ENCODE assay signal across 22 mouse cellular contexts in genomic region chr17:60804715-60805449, GRCm38 (mm10).
DNase-seq lines count a peak whose midpoint lies in the region; ATAC-seq lines count a peak whose summit lies in the region.
"Had no signal": no experiment of that assay in that cellular context is flagged by ENCODE, and none has a peak within 500 bp of the region (broad histone marks: within the 10 kb centered on the region; RNA-seq: fewer than 3 reads in every experiment).

No protein-coding gene starts in this region.

- peak; percentile 63; the same call in 1 of the 2 replicates for ATAC-seq in forebrain, embryonic 11.5 days (replicated peaks; ENCODE audit: low FRiP score)
- ATAC-seq in forebrain, embryonic 13.5 days = peak; percentile 70; the same call in 1 of the 2 replicates
- ATAC-seq: activated CD4-positive, CD25-positive, alpha-beta regulatory T cell, adult 4 months; inflammation-experienced regulatory T-cells, adult 6 months; intestine, postnatal 0 days; Patski had no signal

- WGBS in forebrain, embryonic 11.5 days = 35% methylated on average over 8 of the region's 8 CpGs
- WGBS in forebrain, embryonic 10.5 days = 53% methylated on average over 8 of the region's 8 CpGs
- 14% methylated on average over 8 of the region's 8 CpGs for WGBS in forebrain, embryonic 13.5 days
- WGBS in heart, embryonic 10.5 days = 73% methylated on average over 8 of the region's 8 CpGs

- DNase-seq in forebrain, embryonic 11.5 days (ENCODE audit: low spot score) = no peak
- DNase-seq in forebrain, embryonic 10.5 days (ENCODE audit: extremely low spot score, low spot score) = no peak
- peak; percentile 62 for DNase-seq in Muller cell, postnatal 12 days (ENCODE audit: inconsistent ontology term)
- DNase-seq in retina, embryonic 14.5 days (ENCODE audit: low spot score) = peak; percentile 69
- DNase-seq in heart, embryonic 10.5 days (ENCODE audit: low spot score) = no peak
- no peak for DNase-seq in adrenal gland, adult 18-20 months (ENCODE audit: low spot score in 2 of 2)
- DNase-seq: adrenal gland, adult 2 months; adrenal gland, postnatal 36 days; cerebellum, adult 11-12 months; cerebellum, adult 9-10 months; cerebellum, postnatal 25 days; gastrocnemius, postnatal 14 days; heart, adult 2 months had no signal

- H3K9me3 ChIP-seq in forebrain, embryonic 11.5 days (ENCODE audit: control insufficient read depth, low read length) = no peaks in the 10 kb centered on the region
- no peaks in the 10 kb centered on the region for H3K9me3 ChIP-seq in forebrain, embryonic 10.5 days
- no peaks in the 10 kb centered on the region; the same call in 1 of the 2 replicates for H3K9me3 ChIP-seq in forebrain, embryonic 13.5 days (replicated peaks)
- H3K9me3 ChIP-seq in heart, embryonic 10.5 days = no peaks in the 10 kb centered on the region
- H3K9me3 ChIP-seq: embryonic facial prominence, embryonic 13.5 days; hindbrain, embryonic 10.5 days; hindbrain, embryonic 15.5 days had no signal

- H3K27me3 ChIP-seq in forebrain, embryonic 11.5 days (ENCODE audit: control insufficient read depth, insufficient read depth, low read length) = no peaks in the 10 kb centered on the region
- H3K27me3 ChIP-seq in forebrain, embryonic 10.5 days (ENCODE audit: poor library complexity, severe bottlenecking) = no peaks in the 10 kb centered on the region
- H3K27me3 ChIP-seq in forebrain, embryonic 13.5 days = no peaks in the 10 kb centered on the region
- no peaks in the 10 kb centered on the region for H3K27me3 ChIP-seq in heart, embryonic 10.5 days (ENCODE audit: insufficient read depth, poor library complexity, severe bottlenecking)
- H3K27me3 ChIP-seq: embryonic facial prominence, embryonic 13.5 days; heart, embryonic 12.5 days; hindbrain, embryonic 15.5 days; Patski had no signal

- no peak overlapping the region for H3K4me2 ChIP-seq in forebrain, embryonic 11.5 days (ENCODE audit: low read depth, low read length, severe bottlenecking)
- no peak overlapping the region for H3K4me2 ChIP-seq in forebrain, embryonic 13.5 days
- H3K4me2 ChIP-seq: embryonic facial prominence, embryonic 13.5 days; heart, embryonic 12.5 days; hindbrain, embryonic 15.5 days had no signal

- H3K27ac ChIP-seq in forebrain, embryonic 11.5 days (ENCODE audit: low read depth, low read length) = no peak overlapping the region
- H3K27ac ChIP-seq in forebrain, embryonic 10.5 days = no peak overlapping the region
- H3K27ac ChIP-seq in forebrain, embryonic 13.5 days = no peak overlapping the region; the same call in 1 of the 2 replicates
- H3K27ac ChIP-seq in heart, embryonic 10.5 days = no peak overlapping the region
- H3K27ac ChIP-seq: embryonic facial prominence, embryonic 13.5 days; heart, adult 2 months; hindbrain, embryonic 10.5 days; hindbrain, embryonic 15.5 days had no signal

- no peaks in the 10 kb centered on the region for H3K36me3 ChIP-seq in forebrain, embryonic 11.5 days (ENCODE audit: control insufficient read depth, insufficient read depth, low read length)
- no peaks in the 10 kb centered on the region for H3K36me3 ChIP-seq in forebrain, embryonic 10.5 days (replicated peaks)
- H3K36me3 ChIP-seq in forebrain, embryonic 13.5 days (ENCODE audit: poor library complexity, severe bottlenecking) = no peaks in the 10 kb centered on the region
- no peaks in the 10 kb centered on the region for H3K36me3 ChIP-seq in heart, embryonic 10.5 days
- H3K36me3 ChIP-seq: embryonic facial prominence, embryonic 13.5 days; heart, embryonic 12.5 days; hindbrain, embryonic 10.5 days; hindbrain, embryonic 15.5 days had no signal

- H3K9ac ChIP-seq in forebrain, embryonic 11.5 days (ENCODE audit: low read length) = no peak overlapping the region
- H3K9ac ChIP-seq in forebrain, embryonic 13.5 days = no peak overlapping the region
- H3K9ac ChIP-seq: embryonic facial prominence, embryonic 13.5 days; heart, embryonic 12.5 days; hindbrain, embryonic 15.5 days had no signal

- H3K4me3 ChIP-seq in forebrain, embryonic 11.5 days (ENCODE audit: low read depth, low read length) = no peak overlapping the region
- no peak overlapping the region for H3K4me3 ChIP-seq in forebrain, embryonic 10.5 days
- H3K4me3 ChIP-seq in forebrain, embryonic 13.5 days = no peak overlapping the region
- H3K4me3 ChIP-seq in heart, embryonic 10.5 days = no peak overlapping the region
- H3K4me3 ChIP-seq: embryonic facial prominence, embryonic 13.5 days; heart, adult 2 months; heart, embryonic 12.5 days; hindbrain, embryonic 10.5 days; hindbrain, embryonic 15.5 days had no signal

- no peaks in the 10 kb centered on the region for H3K4me1 ChIP-seq in forebrain, embryonic 11.5 days (replicated peaks; ENCODE audit: control insufficient read depth, insufficient read depth, low read length)
- 0 out of 2 replicates have a peak, but pooled peaks cover 10% of the 10 kb centered on the region for H3K4me1 ChIP-seq in forebrain, embryonic 10.5 days
- peaks cover 7% of the 10 kb centered on the region; the same call in 1 of the 2 replicates for H3K4me1 ChIP-seq in forebrain, embryonic 13.5 days
- no peaks in the 10 kb centered on the region for H3K4me1 ChIP-seq in heart, embryonic 10.5 days
- H3K4me1 ChIP-seq: embryonic facial prominence, embryonic 13.5 days; heart, embryonic 12.5 days; hindbrain, embryonic 10.5 days; hindbrain, embryonic 15.5 days had no signal

Comparison
In these comparisons a context has a peak if more than half of its experiments do, and no peak if none do; other contexts are left out.
1. DNase-seq: peak in Muller cell, postnatal 12 days (single experiment) and retina, embryonic 14.5 days (single experiment); none in forebrain, embryonic 11.5 days (single experiment), forebrain, embryonic 10.5 days (single experiment), heart, embryonic 10.5 days (single experiment) and adrenal gland, adult 18-20 months (0 of 2).